Mouse (Mus musculus): ENCODE measurements around the gene Pitx1.

DNA sequence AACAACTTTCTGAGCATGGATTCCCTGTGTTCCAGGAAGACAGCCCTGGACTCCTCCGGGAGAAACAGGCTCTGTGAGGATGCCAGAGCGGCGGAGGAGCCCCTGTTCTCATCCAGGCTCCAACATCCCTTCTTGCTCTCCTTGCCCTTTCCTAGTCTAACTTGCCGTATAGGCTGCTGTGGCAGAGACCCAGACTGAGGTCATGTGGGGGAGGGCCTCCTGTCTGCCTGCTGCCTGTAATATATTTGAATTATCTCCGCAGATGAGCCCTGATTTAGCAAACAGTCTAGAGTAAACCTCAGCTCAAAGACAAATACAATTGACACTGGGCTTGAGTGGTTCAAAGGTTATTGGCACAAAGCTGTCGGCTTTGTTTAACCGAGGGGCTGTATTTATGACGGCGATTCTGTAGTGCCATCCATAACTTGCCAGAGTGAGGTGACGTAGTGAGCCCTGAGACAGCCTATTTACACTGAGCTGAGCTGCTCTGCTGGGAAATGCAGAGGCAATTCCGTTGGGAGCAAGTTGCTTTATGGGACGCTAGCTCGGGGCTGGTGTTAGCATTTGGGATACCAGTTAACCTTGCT is 12.7 kb upstream of the Pitx1 start:
- TF ChIP-seq CTCF (IDR thresholded peaks at IDR 0.05; ENCODE audit: low read depth), result no peak
- no peak for TF ChIP-seq EP300 (IDR thresholded peaks at IDR 0.05; ENCODE audit: low read depth)

Data from liver, embryonic 14.5 days (tissue).